Mouse (Mus musculus): ENCODE data around the gene Gm3676.
"Not testable (repeated sequence)": the region's sequence is repeated elsewhere in the genome, so short reads cannot be mapped to it uniquely, and the experiment has no call there.

Gm3676 gene

DNA sequence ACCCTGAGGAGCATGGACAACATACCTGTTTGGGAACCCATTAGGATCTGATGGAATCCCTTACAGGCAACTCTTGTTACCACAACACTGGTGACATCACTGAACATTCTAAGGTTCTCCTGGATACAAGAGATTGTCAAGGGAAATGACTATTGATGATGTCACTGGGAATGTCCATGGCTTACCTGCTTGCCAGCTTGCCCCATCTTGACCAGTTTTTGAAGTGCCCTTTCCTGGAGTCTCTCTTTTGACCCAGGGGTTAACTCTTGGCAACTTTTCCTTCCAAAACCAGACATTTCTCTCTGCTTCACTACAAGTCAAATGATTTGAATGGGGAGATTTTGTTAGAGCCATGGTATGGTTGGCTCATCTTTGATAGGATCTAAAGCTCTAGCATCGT is at the start of gene Gm3676:
Gene Gm3676 (minus strand): TSS at position 101 of the 400 bp plus-strand sequence.
- not testable (repeated sequence) for DNase-seq (ENCODE audit: low spot score in 2 of 2)

DNA sequence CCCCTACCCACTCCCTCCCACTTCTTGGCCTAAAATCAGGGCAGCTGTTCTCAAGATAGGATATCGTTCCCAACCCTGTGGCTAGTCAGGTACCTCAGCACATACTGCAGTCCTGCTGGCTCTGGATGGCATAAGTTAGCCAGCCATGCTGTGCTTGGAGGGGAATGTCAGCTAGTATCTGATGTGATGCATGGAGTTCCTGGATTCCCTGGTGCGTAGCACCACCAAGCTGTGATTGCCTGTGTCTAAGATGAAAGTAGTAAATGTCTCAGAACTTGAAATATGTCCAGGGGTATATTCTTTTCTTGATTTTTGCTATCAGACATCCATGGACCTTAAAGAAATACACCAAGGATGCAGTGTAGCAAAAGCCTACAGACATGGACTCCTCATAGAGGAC is 1.9 kb upstream of the Gm3676 start:
- not testable (repeated sequence) for DNase-seq (ENCODE audit: low spot score in 2 of 2)

DNA sequence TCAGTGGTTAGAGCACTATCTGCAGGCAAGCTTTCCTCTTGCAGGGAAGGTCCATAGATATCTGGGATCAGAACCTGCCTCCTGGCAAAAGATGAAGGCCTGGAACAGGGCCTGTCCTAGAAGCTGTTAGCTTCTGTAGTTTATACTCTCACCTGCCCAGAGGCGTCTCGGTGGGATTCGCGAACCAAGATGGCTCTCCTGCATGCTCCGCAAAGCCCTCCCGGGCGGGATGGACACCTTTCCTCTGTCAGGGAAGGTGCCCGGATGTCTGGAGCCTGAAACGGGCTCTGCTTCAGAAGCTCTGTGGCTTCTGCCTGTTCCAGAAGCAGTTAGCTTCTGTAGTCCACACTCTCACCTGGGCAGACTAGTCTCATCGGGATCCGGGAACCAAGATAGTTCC is 16.1 kb downstream of the Gm3676 start:
- not testable (repeated sequence) for DNase-seq (ENCODE audit: low spot score in 2 of 2)

DNA sequence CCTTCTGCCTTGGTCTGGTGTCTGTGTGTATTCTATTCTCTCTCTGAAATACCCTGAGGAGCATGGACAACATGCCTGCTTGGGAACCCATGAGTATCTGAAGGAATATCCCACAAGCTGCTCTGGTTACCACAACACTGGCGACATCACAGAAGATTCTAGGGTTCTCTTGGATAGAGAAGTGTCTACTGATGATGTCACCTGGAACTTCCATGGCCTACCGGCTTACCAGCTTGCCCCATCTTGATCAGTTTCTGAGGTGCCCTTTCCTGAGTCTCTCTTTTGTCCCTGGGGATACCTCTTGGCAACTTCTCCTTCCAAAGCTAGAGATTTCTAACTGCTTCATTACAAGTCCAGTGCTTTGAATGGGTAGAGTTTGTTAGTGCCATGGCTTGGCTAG is 21.8 kb downstream of the Gm3676 start, which contains the start of gene Gm3072:
Gene Gm3072 (minus strand): TSS at position 101 of the 400 bp plus-strand sequence.
- DNase-seq (ENCODE audit: low spot score in 2 of 2) = not testable (repeated sequence)

DNA sequence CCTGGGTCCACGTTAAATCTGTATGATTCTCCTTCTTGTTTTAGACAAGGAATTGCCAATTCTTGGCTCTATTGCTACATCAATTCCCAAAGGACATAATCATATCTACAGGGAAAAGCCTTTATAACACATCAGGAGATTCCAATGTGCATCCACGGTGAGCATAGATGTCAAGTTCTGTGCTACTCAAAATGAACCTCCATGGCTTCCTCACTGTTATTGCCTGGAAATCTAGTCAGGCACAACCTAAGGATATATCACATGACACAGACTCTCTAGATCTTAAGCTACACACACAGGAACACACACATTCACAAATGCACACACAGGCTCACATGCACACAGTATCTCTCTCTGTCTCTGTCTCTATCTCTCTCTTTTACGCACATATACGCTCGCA is 23.8 kb downstream of the Gm3676 start:
- not testable (repeated sequence) for DNase-seq (ENCODE audit: low spot score in 2 of 2)

DNA sequence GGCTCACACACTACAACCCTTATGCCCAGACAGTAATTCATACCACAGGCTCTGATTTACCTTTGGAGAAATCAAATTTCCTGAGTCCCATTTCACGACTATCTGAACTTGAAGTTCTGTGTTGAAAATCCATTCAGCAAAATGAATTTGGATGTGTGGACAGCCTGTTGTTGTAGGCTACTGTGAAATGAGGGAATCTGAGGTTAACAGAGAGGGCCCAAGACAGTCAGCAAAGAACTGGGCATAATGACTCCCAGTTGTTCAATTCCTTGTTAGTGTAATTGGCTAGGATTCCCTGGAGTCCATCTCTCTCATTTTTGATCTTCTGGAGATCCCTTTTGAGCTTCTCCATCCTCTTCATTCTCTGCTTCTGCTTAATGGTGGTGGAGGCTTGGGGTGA is 35.6 kb downstream of the Gm3676 start:
- not testable (repeated sequence) for DNase-seq (ENCODE audit: low spot score in 2 of 2)

DNA sequence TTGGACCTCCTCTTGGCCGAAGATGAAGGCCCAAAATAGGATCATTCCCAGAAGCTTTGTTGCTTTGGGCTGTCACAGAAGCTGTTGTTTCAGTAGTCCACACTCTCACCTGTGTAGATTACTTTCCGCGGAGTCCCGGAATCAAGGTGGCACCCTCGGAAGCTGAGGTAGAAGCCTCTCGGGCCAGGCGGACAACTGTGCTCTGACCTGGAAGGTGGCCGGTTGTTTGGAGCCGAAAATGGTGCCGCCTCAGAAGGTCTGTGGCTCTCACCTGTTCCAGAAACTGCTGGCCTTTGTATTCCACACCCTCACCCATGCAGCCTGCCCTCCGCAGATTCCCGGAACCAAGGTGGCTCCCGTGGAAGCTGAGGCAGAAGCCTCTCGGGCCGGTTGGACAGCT is 45.4 kb downstream of the Gm3676 start:
- DNase-seq (ENCODE audit: low spot score in 2 of 2) = not testable (repeated sequence)

Measured in urinary bladder, adult 18-20 months (tissue).